Mouse (Mus musculus) stomach, postnatal 0 days (tissue): ENCODE results near the gene Hsh2d. TPM values are rescaled to one million over a fixed set of nuclear protein-coding genes. Genes with fewer than 3 reads are reported as not detected.

Experiments
- ATAC-seq: fragments of 200-750 bp; cut with Nextera tagmentation; 2 replicates; pipeline ENCODE4 v1.8.0; 2017; ENCODE audit not compliant: low FRiP score, low TSS enrichment
- DNase-seq: peaks from one replicate; pipeline ENCODE4 v3.0.0-alpha.2; 2016; ENCODE audit warnings: low spot score
- H3K27ac ChIP-seq: fragments of 300-500 bp; sonication (generic); replicated peaks from 2 replicates; pipeline ENCODE4 v1.5.1; 2014; ENCODE audit warnings: mild to moderate bottlenecking, control low read depth
- H3K27me3 ChIP-seq: fragments of 300-500 bp; sonication (generic); 2 replicates; pipeline ENCODE4 v1.6.1; 2014; ENCODE audit warnings: low read length; ENCODE audit not compliant: control insufficient read depth, insufficient read depth
- H3K36me3 ChIP-seq: fragments of 300-500 bp; sonication (generic); 2 replicates; pipeline ENCODE4 v1.6.1; 2014; ENCODE audit warnings: low read length, mixed read lengths; ENCODE audit not compliant: control insufficient read depth, insufficient read depth
- H3K4me1 ChIP-seq: fragments of 300-500 bp; sonication (generic); replicated peaks from 2 replicates; pipeline ENCODE4 v1.6.1; 2014; ENCODE audit warnings: antibody characterized with exemption; ENCODE audit not compliant: control insufficient read depth, insufficient read depth
- H3K4me2 ChIP-seq: fragments of 300-500 bp; sonication (generic); replicated peaks from 2 replicates; pipeline ENCODE4 v1.6.1; 2014; ENCODE audit warnings: low read depth, mild to moderate bottlenecking, control low read depth, moderate library complexity
- H3K4me3 ChIP-seq: fragments of 300-500 bp; sonication (generic); 2 replicates; pipeline ENCODE4 v1.5.1; 2014; ENCODE audit warnings: low read depth, low read length, control low read depth
- H3K9ac ChIP-seq: fragments of 300-500 bp; sonication (generic); 2 replicates; pipeline ENCODE4 v1.6.1; 2014; ENCODE audit warnings: mild to moderate bottlenecking, low read length, control low read depth, mixed read lengths
- H3K9me3 ChIP-seq: fragments of 300-500 bp; sonication (generic); 2 replicates; pipeline ENCODE4 v1.6.1; 2016; ENCODE audit warnings: low read length; ENCODE audit not compliant: control insufficient read depth
- CTCF ChIP-seq: IDR thresholded peaks from 2 replicates; pipeline ENCODE4 v1.5.1; 2016; ENCODE audit warnings: antibody characterized with exemption, low read depth, mild to moderate bottlenecking, moderate library complexity
- EP300 ChIP-seq: optimal IDR thresholded peaks from 2 replicates; pipeline ENCODE3; 2016; ENCODE audit warnings: antibody characterized with exemption
- WGBS: fragments of 180-500 bp; shearing (Covaris S2); extraction: QIAGEN DNeasy Blood & Tissue Kit; methylation state at CpG from one replicate; pipeline ENCODE4 v1.1.7; 2014; 5-methylcytosine and 5-hydroxymethylcytosine counted together
- polyA plus RNA-seq: library from polyadenylated mRNA; unstranded; fragments of >200 nt; fragmentation: Nextera tagmentation; extraction: Ambion mirVana; gene quantifications from 2 replicates; pipeline ENCODE4 v1.2.1, GENCODE M21; 2015

Hsh2d gene
- polyA plus RNA-seq, 1 experiment from 2014 or later, result 3.9 TPM

DNA sequence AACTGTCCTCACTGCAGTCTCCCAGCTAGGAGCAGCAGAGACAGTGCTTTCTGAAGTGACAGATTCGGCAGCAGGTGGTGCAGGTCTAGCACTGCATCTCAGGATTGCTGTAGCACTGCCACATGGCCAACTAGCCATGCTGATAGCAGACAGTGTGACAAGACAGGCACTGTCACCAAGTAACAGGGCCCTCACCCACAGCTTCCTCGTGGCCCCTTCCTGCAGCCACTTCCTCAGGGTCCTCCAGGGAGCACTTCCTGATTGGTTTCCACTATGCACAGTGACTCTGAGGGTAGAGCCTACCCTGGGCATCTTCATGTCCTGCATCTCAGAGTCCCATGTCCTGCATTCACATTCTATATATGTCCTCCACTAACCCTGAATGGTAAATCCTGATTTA lies 55.2 kb downstream of the Hsh2d start:
- H3K4me1 ChIP-seq, result no peaks in the 10 kb centered on the region
- DNase-seq, result no peak
- H3K4me2 ChIP-seq, result no peak overlapping the region
- WGBS, result 61% methylated on average over 2 of the region's 2 CpGs
- H3K27ac ChIP-seq, result no peak overlapping the region
- no peak overlapping the region for H3K9ac ChIP-seq
- TF ChIP-seq EP300 (no peak), CTCF (no peak)
- H3K27me3 ChIP-seq, result no peaks in the 10 kb centered on the region
- no peak overlapping the region for H3K4me3 ChIP-seq
- no peaks in the 10 kb centered on the region for H3K9me3 ChIP-seq
- peaks cover 3% of the 10 kb centered on the region for H3K36me3 ChIP-seq
- no peak for ATAC-seq

Other genes starting within 250 kb of the Hsh2d start
- 11.2 and 11.8 TPM in 2 replicates for gene Zfp961, start 238.6 kb upstream of the Hsh2d start, polyA plus RNA-seq
- 1.3 and 1.4 TPM in 2 replicates for gene Cyp4f18, start 180.0 kb upstream of the Hsh2d start, polyA plus RNA-seq
- gene Olfr372, start 148.4 kb upstream of the Hsh2d start, polyA plus RNA-seq, result not detected in 2 replicates
- 0.05 TPM in 1 of 2 replicates, not detected in the other for gene Olfr373, start 106.5 kb upstream of the Hsh2d start, polyA plus RNA-seq
- 0.06 TPM in 1 of 2 replicates, not detected in the other for gene Olfr374, start 82.6 kb upstream of the Hsh2d start, polyA plus RNA-seq
- gene Tpm4, start 54.7 kb upstream of the Hsh2d start, polyA plus RNA-seq, result 330 and 364 TPM in 2 replicates
- 84.0 and 88.6 TPM in 2 replicates for gene Rab8a, start 28.4 kb upstream of the Hsh2d start, polyA plus RNA-seq
- 0.45 and 0.79 TPM in 2 replicates for gene Cib3, start 23.2 kb downstream of the Hsh2d start, polyA plus RNA-seq
- not detected in 2 replicates for gene Gm11034, start 24.0 kb downstream of the Hsh2d start, polyA plus RNA-seq
- gene Fam32a, start 30.1 kb downstream of the Hsh2d start, polyA plus RNA-seq, result 53.8 and 57.4 TPM in 2 replicates
- 38.2 and 42.0 TPM in 2 replicates for gene Ap1m1, start 50.4 kb downstream of the Hsh2d start, polyA plus RNA-seq
- gene Gm10282, start 115.6 kb downstream of the Hsh2d start, polyA plus RNA-seq, result 9.6 and 9.9 TPM in 2 replicates
- 9.5 and 11.1 TPM in 2 replicates for gene Klf2, start 129.4 kb downstream of the Hsh2d start, polyA plus RNA-seq
- gene Eps15l1, start 231.8 kb downstream of the Hsh2d start, polyA plus RNA-seq, result 20.7 and 23.5 TPM in 2 replicates